8 mouse cellular contexts compared by ENCODE assay signal in the genomic region with DNA sequence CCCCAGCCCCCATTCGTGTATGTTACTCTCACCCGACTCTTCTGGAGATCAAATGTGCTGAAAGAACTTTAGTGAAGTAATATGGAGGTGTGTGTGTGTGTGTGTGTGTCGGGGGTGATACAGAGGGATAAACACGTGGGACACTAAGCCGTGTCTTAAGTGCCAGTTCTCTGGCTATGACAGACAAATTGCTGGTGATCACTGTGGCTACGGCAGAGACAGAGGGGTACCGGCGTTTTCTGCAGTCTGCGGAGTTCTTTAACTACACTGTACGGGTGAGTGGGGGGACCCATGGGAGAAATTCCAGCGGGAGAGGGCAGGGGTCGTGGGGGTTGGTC. TPM values are rescaled to one million over a fixed set of nuclear protein-coding genes. Genes with fewer than 3 reads are reported as not detected.
DNase-seq lines count a peak whose midpoint lies in the region; ATAC-seq and TF ChIP-seq lines count a peak whose summit lies in the region.

A gene (minus strand): TSS at position 88 of the 338 bp plus-strand sequence.

- H3K9me3 ChIP-seq in lung, embryonic 14.5 days (ENCODE audit: low read depth, low read length): no peaks in the 10 kb centered on the region
- H3K9me3 ChIP-seq in intestine, postnatal 0 days (ENCODE audit: control insufficient read depth): no peaks in the 10 kb centered on the region
- no peaks in the 10 kb centered on the region for H3K9me3 ChIP-seq in midbrain, embryonic 11.5 days (ENCODE audit: control insufficient read depth, low read length)

- peak within 1 kb of the TSS; percentile 86 for H3K4me3 ChIP-seq in lung, embryonic 14.5 days (ENCODE audit: low read depth, low read length)
- H3K4me3 ChIP-seq in bone marrow macrophage, adult 2 months (ENCODE audit: insufficient read depth, low read length): peak within 1 kb of the TSS; percentile 93
- peak within 1 kb of the TSS; percentile 96 for H3K4me3 ChIP-seq in intestine, postnatal 0 days (ENCODE audit: low read depth, low read length)
- H3K4me3 ChIP-seq in midbrain, embryonic 11.5 days (ENCODE audit: low read depth, low read length): peak within 1 kb of the TSS; percentile 90

- peaks cover 41% of the 10 kb centered on the region for H3K36me3 ChIP-seq in lung, embryonic 14.5 days (ENCODE audit: insufficient read depth)
- H3K36me3 ChIP-seq in intestine, postnatal 0 days (ENCODE audit: control insufficient read depth, insufficient read depth): peaks cover 35% of the 10 kb centered on the region
- H3K36me3 ChIP-seq in midbrain, embryonic 11.5 days (ENCODE audit: control insufficient read depth, insufficient read depth, low read length): peaks cover 18% of the 10 kb centered on the region

- DNase-seq in lung, embryonic 14.5 days: peak; percentile 13
- DNase-seq in lung, postnatal 36 days: no peak
- DNase-seq in gastrocnemius, postnatal 36 days: no peak
- no peak for DNase-seq in midbrain, embryonic 11.5 days (ENCODE audit: low spot score, missing footprints)
- no peak for DNase-seq in spleen, postnatal 14 days (ENCODE audit: low spot score in 2 of 2)
- no peak for DNase-seq in testis, postnatal 10 days (ENCODE audit: low spot score)

- peak within 1 kb of the TSS; percentile 96 for H3K9ac ChIP-seq in lung, embryonic 14.5 days
- peak within 1 kb of the TSS; percentile 63 for H3K9ac ChIP-seq in intestine, postnatal 0 days (ENCODE audit: low read depth, low read length)
- H3K9ac ChIP-seq in midbrain, embryonic 11.5 days (ENCODE audit: low read length): peak within 1 kb of the TSS; percentile 98

- intact Hi-C loops in gastrocnemius, postnatal 36 days (cut with DNase I): no loop called here

- peaks cover 4% of the 10 kb centered on the region for H3K4me1 ChIP-seq in lung, embryonic 14.5 days (ENCODE audit: insufficient read depth)
- H3K4me1 ChIP-seq in bone marrow macrophage, adult 2 months (ENCODE audit: control insufficient read depth, insufficient read depth, low read length): peaks cover 11% of the 10 kb centered on the region
- H3K4me1 ChIP-seq in intestine, postnatal 0 days (replicated peaks; ENCODE audit: control insufficient read depth, insufficient read depth, low read length): no peaks in the 10 kb centered on the region
- peaks cover 11% of the 10 kb centered on the region for H3K4me1 ChIP-seq in midbrain, embryonic 11.5 days (ENCODE audit: control insufficient read depth, insufficient read depth, low read length)

- 0 out of 2 replicates have a peak, but pooled peaks have one; percentile 1 for ATAC-seq in lung, embryonic 14.5 days (ENCODE audit: insufficient read depth)
- no peak for ATAC-seq in intestine, postnatal 0 days
- ATAC-seq in midbrain, embryonic 11.5 days (ENCODE audit: low FRiP score): peak; percentile 0; the same call in 1 of the 2 replicates

- TF ChIP-seq CTCF in lung, embryonic 14.5 days (IDR thresholded peaks at IDR 0.05; ENCODE audit: low read depth): no peak
- TF ChIP-seq CTCF in bone marrow macrophage, adult 2 months (IDR thresholded peaks at IDR 0.05; ENCODE audit: low read depth, low read length): no peak
- no peak for TF ChIP-seq CTCF in intestine, postnatal 0 days (IDR thresholded peaks at IDR 0.05; ENCODE audit: low read depth)

- TF ChIP-seq POLR2A in bone marrow macrophage, adult 2 months (IDR thresholded peaks at IDR 0.05; ENCODE audit: borderline replicate concordance, low read depth, low read length): no peak

- H3K27ac ChIP-seq in lung, embryonic 14.5 days (ENCODE audit: low read depth): peak within 1 kb of the TSS; percentile 98
- peak within 1 kb of the TSS; percentile 73 for H3K27ac ChIP-seq in bone marrow macrophage, adult 2 months (ENCODE audit: insufficient read depth, low read depth, low read length)
- peak within 1 kb of the TSS; percentile 80 for H3K27ac ChIP-seq in intestine, postnatal 0 days (ENCODE audit: low read depth, low read length)
- peak within 1 kb of the TSS; percentile 91 for H3K27ac ChIP-seq in midbrain, embryonic 11.5 days (ENCODE audit: low read depth, low read length)

- 2% methylated on average over 12 of the region's 12 CpGs for WGBS in lung, embryonic 14.5 days
- WGBS in intestine, postnatal 0 days: 4% methylated on average over 12 of the region's 12 CpGs
- WGBS in midbrain, embryonic 11.5 days: 13% methylated on average over 12 of the region's 12 CpGs

- no peaks in the 10 kb centered on the region for H3K27me3 ChIP-seq in lung, embryonic 14.5 days (ENCODE audit: insufficient read depth, low read length)
- no peaks in the 10 kb centered on the region for H3K27me3 ChIP-seq in intestine, postnatal 0 days (replicated peaks; ENCODE audit: control insufficient read depth, insufficient read depth, low read length)
- H3K27me3 ChIP-seq in midbrain, embryonic 11.5 days (ENCODE audit: control insufficient read depth, insufficient read depth, low read length): no peaks in the 10 kb centered on the region

- H3K4me2 ChIP-seq in lung, embryonic 14.5 days: peak within 1 kb of the TSS; percentile 72
- H3K4me2 ChIP-seq in intestine, postnatal 0 days (replicated peaks; ENCODE audit: low read depth): peak within 1 kb of the TSS; percentile 98
- peak within 1 kb of the TSS; percentile 97 for H3K4me2 ChIP-seq in midbrain, embryonic 11.5 days

RNA-seq across cellular contexts. Expression of the gene that starts here (rescaled TPM):
- polyA plus RNA-seq in lung, embryonic 14.5 days (2014; fragmentation: Nextera tagmentation; extraction: Ambion mirVana): 88.9 and 97.4 TPM in 2 replicates
- polyA plus RNA-seq in bone marrow macrophage, adult 2 months (2012; ENCODE audit: insufficient read depth, insufficient read length, missing spikeins): 75.0 and 82.2 TPM in 2 replicates
- total RNA-seq in gastrocnemius, postnatal 36 days (2021): 10 to 100 TPM; 58.3 to 63.2 TPM
- 84.6 and 91.1 TPM in 2 replicates for polyA plus RNA-seq in intestine, postnatal 0 days (2015; fragmentation: Nextera tagmentation; extraction: Ambion mirVana)
- polyA plus RNA-seq in midbrain, embryonic 11.5 days (2014; fragmentation: Nextera tagmentation; extraction: Ambion mirVana): 91.1 and 92.1 TPM in 2 replicates
